Mouse (Mus musculus) thymus, adult 2 months (tissue): ENCODE measurements around the gene Uhrf1. TPM values are rescaled to one million over a fixed set of nuclear protein-coding genes. Genes with fewer than 3 reads are reported as not detected.
A peak's percentile ranks its signal among the peaks of the same experiment; 100 is the strongest.
"Not testable (repeated sequence)": the region's sequence is repeated elsewhere in the genome, so short reads cannot be mapped to it uniquely, and the experiment has no call there.

Experiments
- DNase-seq: peaks from one replicate; pipeline ENCODE4 v3.0.0; 2021
- H3K27ac ChIP-seq: fragments of 200-500 bp; 2 replicates; pipeline ENCODE4 v1.5.1; 2012; ENCODE audit warnings: low read length, control low read depth; ENCODE audit not compliant: control insufficient read depth, insufficient read depth
- H3K27me3 ChIP-seq: fragments of 200-500 bp; 2 replicates; pipeline ENCODE4 v1.6.1; 2012; ENCODE audit warnings: mild to moderate bottlenecking, low read length, moderate library complexity, mixed read lengths; ENCODE audit not compliant: control insufficient read depth, insufficient read depth
- H3K36me3 ChIP-seq: fragments of 200-500 bp; 2 replicates; pipeline ENCODE4 v1.6.1; 2012; ENCODE audit warnings: mild to moderate bottlenecking, low read length, moderate library complexity; ENCODE audit not compliant: control insufficient read depth, insufficient read depth
- H3K4me1 ChIP-seq: fragments of 200-500 bp; replicated peaks from 2 replicates; pipeline ENCODE4 v1.6.1; 2012; ENCODE audit warnings: low read length; ENCODE audit not compliant: control insufficient read depth, insufficient read depth
- H3K4me3 ChIP-seq: fragments of 200-500 bp; 2 replicates; pipeline ENCODE4 v1.5.1; 2012; ENCODE audit warnings: mild to moderate bottlenecking, low read length, control low read depth, moderate library complexity; ENCODE audit not compliant: control insufficient read depth, insufficient read depth
- CTCF ChIP-seq: fragments of 200-500 bp; IDR thresholded peaks from 2 replicates; pipeline ENCODE4 v1.5.1; 2012; ENCODE audit warnings: mild to moderate bottlenecking, control low read depth, low read length, moderate library complexity, borderline replicate concordance; ENCODE audit not compliant: control insufficient read depth, poor library complexity, insufficient read depth; ENCODE audit errors: extremely low read depth
- POLR2A ChIP-seq: fragments of 200-500 bp; IDR thresholded peaks from 2 replicates; pipeline ENCODE4 v1.6.1; 2012; ENCODE audit warnings: mild to moderate bottlenecking, low read length, control low read depth, moderate library complexity; ENCODE audit not compliant: control insufficient read depth, poor library complexity, insufficient read depth; ENCODE audit errors: extremely low read depth
- WGBS: fragments of 180-500 bp; shearing (Covaris S2); methylation state at CpG from one replicate; pipeline ENCODE4 v1.1.7; 2018; 5-methylcytosine and 5-hydroxymethylcytosine counted together
- polyA plus RNA-seq: library from polyadenylated mRNA; depleted of rRNA; stranded (reverse); fragments of >200 nt; gene quantifications from 2 replicates; pipeline ENCODE4 v1.2.3, GENCODE M21; 2012; rRNA removed

Uhrf1 gene
- 154 and 258 TPM in 2 replicates for polyA plus RNA-seq

- H3K4me3 ChIP-seq = peak within 1 kb of the TSS; percentile 68
- H3K27me3 ChIP-seq = no peaks in the 10 kb centered on the region
- no peak for TF ChIP-seq POLR2A
- no peak for TF ChIP-seq CTCF
- H3K27ac ChIP-seq = no peak within 1 kb of the TSS
- WGBS = under 1% methylated on average over 43 of the region's 43 CpGs
- DNase-seq = peak; percentile 81
- H3K4me1 ChIP-seq = peaks cover 28% of the 10 kb centered on the region
- H3K36me3 ChIP-seq = peaks cover under 1% of the 10 kb centered on the region; the same call in 1 of the 2 replicates
Measured at GRCm38 (mm10) chr17:56303160-56303846, at the start of gene Uhrf1. Gene Uhrf1 (plus strand): TSS chr17:56303321.

GRCm38 (mm10) chr17:56254695-56255094, 48.4 kb upstream of the Uhrf1 start:
- 93% methylated on average over 4 of the region's 4 CpGs for WGBS
- no peak overlapping the region for H3K4me3 ChIP-seq
- TF ChIP-seq POLR2A (no peak), CTCF (no peak)
- H3K4me1 ChIP-seq = peaks cover 21% of the 10 kb centered on the region
- H3K27me3 ChIP-seq = no peaks in the 10 kb centered on the region
- peaks cover 4% of the 10 kb centered on the region for H3K36me3 ChIP-seq
- DNase-seq = no peak
- no peak overlapping the region for H3K27ac ChIP-seq

GRCm38 (mm10) chr17:56255429-56255828, 47.7 kb upstream of the Uhrf1 start:
- no peak for DNase-seq
- Histone ChIP-seq H3K27ac (no peak overlapping the region), H3K36me3 (peaks cover 11% of the 10 kb centered on the region), H3K4me1 (peaks cover 23% of the 10 kb centered on the region), H3K27me3 (no peaks in the 10 kb centered on the region), H3K4me3 (no peak overlapping the region)
- no peak for TF ChIP-seq CTCF
- 19% methylated on average over 9 of the region's 9 CpGs for WGBS

GRCm38 (mm10) chr17:56255863-56256238, 47.3 kb upstream of the Uhrf1 start:
- Histone ChIP-seq H3K27me3 (no peaks in the 10 kb centered on the region), H3K4me3 (peak overlapping the region; percentile 66), H3K4me1 (peaks cover 23% of the 10 kb centered on the region), H3K36me3 (peaks cover 11% of the 10 kb centered on the region), H3K27ac (peak overlapping the region; percentile 79)
- peak; percentile 99 for DNase-seq
- TF ChIP-seq POLR2A (peak; percentile 53; the same call in 1 of the 2 replicates), CTCF (peak; percentile 97)
- under 1% methylated on average over 32 of the region's 32 CpGs for WGBS

- peak; percentile 92 for DNase-seq
- H3K27me3 ChIP-seq = no peaks in the 10 kb centered on the region
- H3K27ac ChIP-seq = peak within 1 kb of the TSS; percentile 79
- WGBS = under 1% methylated on average over 28 of the region's 28 CpGs
- TF ChIP-seq CTCF = no peak
- TF ChIP-seq POLR2A = peak; percentile 35; the same call in 1 of the 2 replicates
- H3K4me1 ChIP-seq = peaks cover 19% of the 10 kb centered on the region
- peaks cover 12% of the 10 kb centered on the region for H3K36me3 ChIP-seq
- H3K4me3 ChIP-seq = peak within 1 kb of the TSS; percentile 66
Measured at GRCm38 (mm10) chr17:56256239-56256881, 46.8 kb upstream of the Uhrf1 start, which contains the start of gene Fem1a. Gene Fem1a (plus strand): TSS chr17:56256810.

GRCm38 (mm10) chr17:56257181-56257894, 45.8 kb upstream of the Uhrf1 start:
- H3K4me1 ChIP-seq = peaks cover 19% of the 10 kb centered on the region
- H3K27ac ChIP-seq = no peak overlapping the region
- no peak for TF ChIP-seq POLR2A
- no peak for TF ChIP-seq CTCF
- H3K4me3 ChIP-seq = peak overlapping the region; percentile 60
- WGBS = 7% methylated on average over 58 of the region's 58 CpGs
- peaks cover 17% of the 10 kb centered on the region for H3K36me3 ChIP-seq
- H3K27me3 ChIP-seq = no peaks in the 10 kb centered on the region
- DNase-seq = no peak

- not testable (repeated sequence) for H3K4me3 ChIP-seq, DNase-seq, H3K27ac ChIP-seq, H3K27me3 ChIP-seq
- H3K4me1 ChIP-seq = peaks cover 19% of the 10 kb centered on the region
- H3K36me3 ChIP-seq = peaks cover 21% of the 10 kb centered on the region
- WGBS = 96% methylated on average over 19 of the region's 19 CpGs
Measured at GRCm38 (mm10) chr17:56258269-56258668, 44.9 kb upstream of the Uhrf1 start.

GRCm38 (mm10) chr17:56258812-56259211, 44.3 kb upstream of the Uhrf1 start:
- H3K36me3 ChIP-seq = peaks cover 22% of the 10 kb centered on the region
- H3K4me3 ChIP-seq, DNase-seq, H3K27ac ChIP-seq, H3K27me3 ChIP-seq: not testable (repeated sequence)
- 87% methylated on average over 2 of the region's 2 CpGs for WGBS
- peaks cover 19% of the 10 kb centered on the region for H3K4me1 ChIP-seq
